Mouse (Mus musculus): ENCODE data around the gene Zfp184. TPM values are rescaled to one million over a fixed set of nuclear protein-coding genes. Genes with fewer than 3 reads are reported as not detected.

Zfp184 gene
- total and polyA plus RNA-seq, 3 experiments: 0.42 to 1.0 TPM; not detected in 1

GRCm38 (mm10) chr13:21974221-21974725 is 29.4 kb downstream of the Zfp184 start (continued):
- peak; percentile 73 for TF ChIP-seq MYC (IDR thresholded peaks at IDR 0.05; ENCODE audit: low read depth, low read length)
- TF ChIP-seq E2F4 (IDR thresholded peaks at IDR 0.05; ENCODE audit: borderline replicate concordance, low read depth, low read length): 0 out of 2 replicates have a peak, but pooled peaks have one; percentile 12
- TF ChIP-seq MEF2A (IDR thresholded peaks at IDR 0.05; ENCODE audit: extremely low read depth, insufficient replicate concordance, low read depth, low read length, poor library complexity, severe bottlenecking): no peak
- TF ChIP-seq RCOR1 (IDR thresholded peaks at IDR 0.05; ENCODE audit: low read depth, low read length): peak; percentile 60; the same call in 1 of the 2 replicates
- no peak for TF ChIP-seq ZMIZ1 (IDR thresholded peaks at IDR 0.05; ENCODE audit: low read depth, low read length)
- TF ChIP-seq GATA1 (IDR thresholded peaks at IDR 0.05; ENCODE audit: low read depth, low read length): no peak
- TF ChIP-seq UBTF (IDR thresholded peaks at IDR 0.05; ENCODE audit: borderline replicate concordance, insufficient read depth, low read depth, low read length): 0 out of 2 replicates have a peak, but pooled peaks have one; percentile 42
- TF ChIP-seq CHD2 (IDR thresholded peaks at IDR 0.05; ENCODE audit: low read length): no peak
- no peak for TF ChIP-seq TCF12 (IDR thresholded peaks at IDR 0.05; ENCODE audit: low read depth, low read length)
- no peak for TF ChIP-seq TAL1 (IDR thresholded peaks at IDR 0.05; ENCODE audit: low read length)
- peak; percentile 42; the same call in 1 of the 2 replicates for TF ChIP-seq MAZ (IDR thresholded peaks at IDR 0.05; ENCODE audit: low read depth, low read length)
- TF ChIP-seq USF1 (IDR thresholded peaks at IDR 0.05; ENCODE audit: low read depth, low read length): no peak
- peak; percentile 59 for TF ChIP-seq ZC3H11A (IDR thresholded peaks at IDR 0.05; ENCODE audit: low read depth, low read length)
- no peak for TF ChIP-seq POLR2AphosphoS5 (IDR thresholded peaks at IDR 0.05; ENCODE audit: borderline replicate concordance, low read depth, low read length)
- TF ChIP-seq SIN3A (IDR thresholded peaks at IDR 0.05; ENCODE audit: low read length): peak; percentile 75

GRCm38 (mm10) chr13:21974726-21975473 is 30.0 kb downstream of the Zfp184 start:
- Histone ChIP-seq H3K9me3 (replicated peaks; ENCODE audit: insufficient read depth, low read length) (no peaks in the 10 kb centered on the region), H3K36me3 (ENCODE audit: control insufficient read depth in 1 of 2, insufficient read depth in 2 of 2, low read length in 2 of 2) (no peaks in the 10 kb centered on the region), H3K27me3 (ENCODE audit: control insufficient read depth in 1 of 2, insufficient read depth in 2 of 2, low read length in 2 of 2) (no peaks in the 10 kb centered on the region), H3K27ac (ENCODE audit: control insufficient read depth, low read depth, low read length) (peak overlapping the region; percentile 89), H3K9ac (ENCODE audit: control insufficient read depth, low read depth, low read length, poor library complexity, severe bottlenecking) (peak overlapping the region; percentile 98), H3K4me3 (ENCODE audit: control insufficient read depth in 1 of 2, insufficient read depth in 1 of 2, low read depth in 2 of 2, low read length in 2 of 2) (peak overlapping the region; percentile 62 to 100), H3K79me2 (ENCODE audit: control insufficient read depth, insufficient read depth, low read length, poor library complexity) (no peaks in the 10 kb centered on the region; the same call in 1 of the 2 replicates), H3K4me1 (ENCODE audit: control insufficient read depth in 1 of 2, insufficient read depth in 2 of 2, low read length in 2 of 2) (no peaks in the 10 kb centered on the region)
- TF ChIP-seq RCOR1 (IDR thresholded peaks at IDR 0.05; ENCODE audit: low read depth, low read length): no peak
- no peak for TF ChIP-seq TCF12 (IDR thresholded peaks at IDR 0.05; ENCODE audit: low read depth, low read length)
- peak; percentile 100 for TF ChIP-seq TBP (IDR thresholded peaks at IDR 0.05; ENCODE audit: low read depth, low read length)
- no peak for TF ChIP-seq MYC (IDR thresholded peaks at IDR 0.05; ENCODE audit: low read depth, low read length)
- TF ChIP-seq E2F4 (IDR thresholded peaks at IDR 0.05; ENCODE audit: borderline replicate concordance, low read depth, low read length): no peak; the same call in 1 of the 2 replicates
- no peak for TF ChIP-seq SMC3 (IDR thresholded peaks at IDR 0.05; ENCODE audit: low read depth, low read length)
- TF ChIP-seq CHD1 (IDR thresholded peaks at IDR 0.05; ENCODE audit: low read depth, low read length): no peak
- no peak for TF ChIP-seq CHD2 (IDR thresholded peaks at IDR 0.05; ENCODE audit: low read length)
- no peak; the same call in 1 of the 2 replicates for TF ChIP-seq ELF1 (IDR thresholded peaks at IDR 0.05; ENCODE audit: low read depth, low read length)
- peak; percentile 59; the same call in 1 of the 2 replicates for TF ChIP-seq MYB (IDR thresholded peaks at IDR 0.05; ENCODE audit: low read depth, low read length)
- TF ChIP-seq ZMIZ1 (IDR thresholded peaks at IDR 0.05; ENCODE audit: low read depth, low read length): no peak
- TF ChIP-seq HCFC1 (IDR thresholded peaks at IDR 0.05; ENCODE audit: low read depth, low read length): no peak
- no peak for TF ChIP-seq POLR2AphosphoS2 (IDR thresholded peaks at IDR 0.05; ENCODE audit: low read length)
- TF ChIP-seq ZC3H11A (IDR thresholded peaks at IDR 0.05; ENCODE audit: low read depth, low read length): no peak
- TF ChIP-seq SIN3A (IDR thresholded peaks at IDR 0.05; ENCODE audit: low read length): no peak
- no peak for TF ChIP-seq EP300 (IDR thresholded peaks at IDR 0.05; ENCODE audit: low read depth in 1 of 2, low read length in 2 of 2)
- no peak for TF ChIP-seq USF1 (IDR thresholded peaks at IDR 0.05; ENCODE audit: low read depth, low read length)
- TF ChIP-seq GATA1 (IDR thresholded peaks at IDR 0.05; ENCODE audit: low read depth, low read length): peak; percentile 36; the same call in 1 of the 2 replicates
- TF ChIP-seq UBTF (IDR thresholded peaks at IDR 0.05; ENCODE audit: borderline replicate concordance, insufficient read depth, low read depth, low read length): no peak
- TF ChIP-seq TAL1 (IDR thresholded peaks at IDR 0.05; ENCODE audit: low read length): no peak
- TF ChIP-seq NELFE (IDR thresholded peaks at IDR 0.05; ENCODE audit: low read depth, low read length): no peak
- TF ChIP-seq MAZ (IDR thresholded peaks at IDR 0.05; ENCODE audit: low read depth, low read length): no peak
- TF ChIP-seq MAFK (IDR thresholded peaks at IDR 0.05; ENCODE audit: borderline replicate concordance, low read depth, low read length): peak; percentile 97
- no peak for TF ChIP-seq MXI1 (IDR thresholded peaks at IDR 0.05; ENCODE audit: low read depth, low read length)
- no peak for TF ChIP-seq MAX (IDR thresholded peaks at IDR 0.05; ENCODE audit: low read length)
- TF ChIP-seq JUND (IDR thresholded peaks at IDR 0.05; ENCODE audit: low read depth, low read length): no peak
- TF ChIP-seq GABPA (IDR thresholded peaks at IDR 0.05; ENCODE audit: low read depth, low read length): no peak
- no peak for TF ChIP-seq POLR2AphosphoS5 (IDR thresholded peaks at IDR 0.05; ENCODE audit: borderline replicate concordance, low read depth, low read length)
- DNase-seq (ENCODE audit: low read depth, low spot score): peak; percentile 83
